Mouse (Mus musculus) CH12.LX (cell line): ENCODE measurements around the gene Olfr728. TPM values are rescaled to one million over a fixed set of nuclear protein-coding genes. Genes with fewer than 3 reads are reported as not detected.

Source experiments
- DNase-seq: peaks from one replicate; pipeline ENCODE4 v3.0.0-alpha.2; 2013; ENCODE audit errors: extremely low read depth
- H3K27ac ChIP-seq: 2 replicates; pipeline ENCODE4 v1.5.1; 2012; ENCODE audit warnings: low read depth, mild to moderate bottlenecking, control low read depth, moderate library complexity; ENCODE audit not compliant: insufficient read depth
- H3K27me3 ChIP-seq: replicated peaks from 2 replicates; pipeline ENCODE3; 2012; ENCODE audit warnings: inconsistent platforms
- H3K36me3 ChIP-seq, 2 experiments: replicated peaks in 1 of 2; 2 replicates each; pipeline versions ENCODE3 to v1.6.1; 2012; ENCODE audit warnings: inconsistent platforms in 1 of 2, low read length in 1 of 2, mild to moderate bottlenecking in 1 of 2, mixed read lengths in 1 of 2, moderate library complexity in 1 of 2; ENCODE audit not compliant: control insufficient read depth in 1 of 2, insufficient read depth in 1 of 2
- H3K4me1 ChIP-seq, 2 experiments: 2 replicates each; pipeline ENCODE4 v1.6.1; 2012; ENCODE audit warnings: inconsistent platforms in 1 of 2, moderate library complexity in 1 of 2; ENCODE audit not compliant: insufficient read depth in 2 of 2, control insufficient read depth in 1 of 2
- H3K4me2 ChIP-seq: 2 replicates; pipeline ENCODE4 v1.6.1; 2012; ENCODE audit warnings: low read depth, mild to moderate bottlenecking, control low read depth; ENCODE audit not compliant: poor library complexity, insufficient read depth, severe bottlenecking
- H3K4me3 ChIP-seq, 3 experiments: fragments of 150-350 bp in 1 of 3; sonication (generic) in 1 of 3; replicated peaks in 1 of 3; 2 replicates each; pipeline versions ENCODE3 to v1.5.1; 2011 to 2012; ENCODE audit warnings: low read depth in 2 of 3, low read length in 2 of 3, mild to moderate bottlenecking in 2 of 3, moderate library complexity in 2 of 3, control low read depth in 1 of 3, improper control_type of control experiment in 1 of 3, inconsistent platforms in 1 of 3, mixed read lengths in 1 of 3; ENCODE audit not compliant: poor library complexity in 1 of 3
- H3K79me2 ChIP-seq: replicated peaks from 2 replicates; pipeline ENCODE4 v1.6.1; 2012; ENCODE audit warnings: mild to moderate bottlenecking, moderate library complexity; ENCODE audit not compliant: control insufficient read depth, poor library complexity, insufficient read depth, severe bottlenecking; ENCODE audit errors: extremely low read depth
- H3K9ac ChIP-seq: 2 replicates; pipeline ENCODE4 v1.6.1; 2012; ENCODE audit warnings: low read depth, mild to moderate bottlenecking, control low read depth, moderate library complexity; ENCODE audit not compliant: insufficient read depth
- H3K9me3 ChIP-seq: replicated peaks from 2 replicates; pipeline ENCODE3; 2012; ENCODE audit warnings: low read length, inconsistent platforms, mixed read lengths
- CHD1 ChIP-seq: IDR thresholded peaks from 2 replicates; pipeline ENCODE4 v1.6.1; 2012; ENCODE audit warnings: low read depth, low read length, improper control_type of control experiment, inconsistent platforms
- E2F4 ChIP-seq: IDR thresholded peaks from 2 replicates; pipeline ENCODE4 v1.6.1; 2011; ENCODE audit warnings: low read depth, low read length, improper control_type of control experiment; ENCODE audit not compliant: insufficient replicate concordance
- GABPA ChIP-seq: IDR thresholded peaks from 2 replicates; pipeline ENCODE4 v1.6.1; 2012; ENCODE audit warnings: low read depth, low read length, improper control_type of control experiment, inconsistent platforms; ENCODE audit not compliant: insufficient replicate concordance
- HCFC1 ChIP-seq: IDR thresholded peaks from 2 replicates; pipeline ENCODE4 v1.6.1; 2012; ENCODE audit warnings: low read depth, mild to moderate bottlenecking, inconsistent platforms, low read length, improper control_type of control experiment
- JUN ChIP-seq: IDR thresholded peaks from 2 replicates; pipeline ENCODE4 v1.6.1; 2011; ENCODE audit warnings: low read depth, mild to moderate bottlenecking, low read length, improper control_type of control experiment, moderate library complexity; ENCODE audit not compliant: insufficient read depth
- KAT2A ChIP-seq: IDR thresholded peaks from 2 replicates; pipeline ENCODE4 v1.6.1; 2012; ENCODE audit warnings: low read length, improper control_type of control experiment, inconsistent platforms; ENCODE audit not compliant: insufficient replicate concordance
- MAFK ChIP-seq: IDR thresholded peaks from 2 replicates; pipeline ENCODE4 v1.6.1; 2011; ENCODE audit warnings: low read length, improper control_type of control experiment; ENCODE audit not compliant: insufficient replicate concordance
- MAX ChIP-seq: IDR thresholded peaks from 2 replicates; pipeline ENCODE4 v1.6.1; 2011; ENCODE audit warnings: low read length, improper control_type of control experiment
- MAZ ChIP-seq: IDR thresholded peaks from 2 replicates; pipeline ENCODE4 v1.6.1; 2012; ENCODE audit warnings: low read depth, mild to moderate bottlenecking, inconsistent platforms, low read length, improper control_type of control experiment, moderate library complexity
- MYC ChIP-seq: IDR thresholded peaks from 2 replicates; pipeline ENCODE4 v1.6.1; 2011; ENCODE audit warnings: low read depth, mild to moderate bottlenecking, improper control_type of control experiment, low read length
- NELFE ChIP-seq: IDR thresholded peaks from 2 replicates; pipeline ENCODE4 v1.6.1; 2011; ENCODE audit warnings: low read depth, low read length, improper control_type of control experiment
- NRF1 ChIP-seq: IDR thresholded peaks from 2 replicates; pipeline ENCODE4 v1.6.1; 2014; ENCODE audit warnings: low read depth, mild to moderate bottlenecking, inconsistent platforms, low read length, improper control_type of control experiment, moderate library complexity
- PAX5 ChIP-seq: IDR thresholded peaks from 2 replicates; pipeline ENCODE4 v1.6.1; 2012; ENCODE audit warnings: low read length, inconsistent platforms, mixed read lengths
- POLR2A ChIP-seq: IDR thresholded peaks from 2 replicates; pipeline ENCODE4 v1.6.1; 2011; ENCODE audit warnings: low read depth, mild to moderate bottlenecking, improper control_type of control experiment, low read length
- RAD21 ChIP-seq: IDR thresholded peaks from 2 replicates; pipeline ENCODE4 v1.6.1; 2011; ENCODE audit warnings: low read depth, mild to moderate bottlenecking, low read length, improper control_type of control experiment, moderate library complexity
- SIN3A ChIP-seq: IDR thresholded peaks from 2 replicates; pipeline ENCODE4 v1.6.1; 2012; ENCODE audit warnings: low read length, improper control_type of control experiment, inconsistent platforms
- SMC3 ChIP-seq: IDR thresholded peaks from 2 replicates; pipeline ENCODE4 v1.6.1; 2011; ENCODE audit warnings: low read depth, low read length, improper control_type of control experiment
- TBP ChIP-seq: conservative IDR thresholded peaks from 2 replicates; pipeline ENCODE4 v1.6.1; 2011; ENCODE audit warnings: low read depth, low read length, improper control_type of control experiment
- ZC3H11A ChIP-seq: IDR thresholded peaks from 2 replicates; pipeline ENCODE4 v1.6.1; 2012; ENCODE audit warnings: low read depth, mild to moderate bottlenecking, inconsistent platforms, low read length, improper control_type of control experiment
- dilution Hi-C: fragments of 300-500 bp; cut with MboI; formaldehyde crosslinking; loops from 2 replicates; pipeline ENCODE4 v1.14.3; 2020; ENCODE audit warnings: low sequenced_read_pairs; ENCODE audit not compliant: extremely low pct_unique_long_range_greater_than_20kb, extremely low pct_ligation_motif_present
- in situ Hi-C: fragments of 300-500 bp; cut with MboI; formaldehyde crosslinking; loops from 3 replicates; pipeline ENCODE4 v1.14.3; 2019; ENCODE audit warnings: low sequenced_read_pairs, low pct_ligation_motif_present, low pct_unique_long_range_greater_than_20kb, mixed read lengths
- polyA plus RNA-seq: library from polyadenylated mRNA; unstranded; fragments of >175 nt; gene quantifications from 2 replicates; pipeline ENCODE4 v1.2.1, GENCODE M21; 2012; ENCODE audit warnings: low read depth; ENCODE audit not compliant: insufficient read length
- total RNA-seq, 2 experiments: library from RNA; depleted of rRNA; stranded (reverse); fragments of 300-350 nt in 1 of 2; fragments of >200 nt in 1 of 2; gene quantifications; 2 replicates each; pipeline ENCODE4 v1.2.3; 2012 to 2014

Olfr728 gene
- total and polyA plus RNA-seq, 3 experiments = not detected

- H3K36me3 ChIP-seq = no peaks in the 10 kb centered on the region
- no peaks in the 10 kb centered on the region for H3K79me2 ChIP-seq
- H3K4me3 ChIP-seq = no peak within 1 kb of the TSS
- TF ChIP-seq SIN3A (no peak), MAFK (no peak), CHD1 (no peak), HCFC1 (no peak), GABPA (no peak), NELFE (no peak), NRF1 (no peak), PAX5 (no peak), E2F4 (no peak), JUN (no peak), SMC3 (no peak)
- H3K27ac ChIP-seq = no peak within 1 kb of the TSS
- H3K9ac ChIP-seq = no peak within 1 kb of the TSS
- DNase-seq = no peak
- dilution Hi-C loops = no loop called here
- no peaks in the 10 kb centered on the region for H3K4me1 ChIP-seq
- no peaks in the 10 kb centered on the region for H3K9me3 ChIP-seq
- H3K4me2 ChIP-seq = no peak within 1 kb of the TSS
- H3K27me3 ChIP-seq = no peaks in the 10 kb centered on the region
- in situ Hi-C loops = no loop called here
Observed at GRCm38 (mm10) chr14:50122886-50123285, 19.6 kb downstream of the Olfr728 start, which contains the start of gene Olfr727. Olfr727 (plus strand) TSS chr14:50123186.

GRCm38 (mm10) chr14:50090853-50091252 is 51.6 kb downstream of the Olfr728 start, which contains the start of gene Olfr726:
Olfr726 (minus strand) TSS chr14:50090953.
- H3K27ac ChIP-seq = no peak within 1 kb of the TSS
- no peaks in the 10 kb centered on the region for H3K9me3 ChIP-seq
- TF ChIP-seq GABPA (no peak), MYC (no peak), KAT2A (no peak), JUN (no peak), PAX5 (no peak), ZC3H11A (no peak), NRF1 (no peak), TBP (no peak), RAD21 (no peak), POLR2A (no peak), SIN3A (no peak), MAX (no peak), MAZ (no peak)
- H3K27me3 ChIP-seq = no peaks in the 10 kb centered on the region
- H3K79me2 ChIP-seq = no peaks in the 10 kb centered on the region
- dilution Hi-C loops = no loop called here
- H3K4me2 ChIP-seq = no peak within 1 kb of the TSS
- H3K4me3 ChIP-seq = no peak within 1 kb of the TSS
- DNase-seq = no peak
- no peaks in the 10 kb centered on the region; a peak in 1 of 4 replicates for H3K4me1 ChIP-seq
- H3K9ac ChIP-seq = no peak within 1 kb of the TSS
- in situ Hi-C loops = no loop called here
- no peaks in the 10 kb centered on the region for H3K36me3 ChIP-seq

Other genes with a start within 250 kb of the Olfr728 start
- not detected in 2 replicates for gene Olfr722, start 240.7 kb downstream of the Olfr728 start, total RNA-seq (2012; rRNA removed)
- not detected in 2 replicates for gene Olfr722, start 240.7 kb downstream of the Olfr728 start, total RNA-seq (2014; rRNA removed)
- gene Olfr722, start 240.7 kb downstream of the Olfr728 start, polyA plus RNA-seq = not detected in 2 replicates
- not detected in 2 replicates for gene Olfr723, start 210.9 kb downstream of the Olfr728 start, total RNA-seq (2012; rRNA removed)
- gene Olfr723, start 210.9 kb downstream of the Olfr728 start, total RNA-seq (2014; rRNA removed) = not detected in 2 replicates
- gene Olfr723, start 210.9 kb downstream of the Olfr728 start, polyA plus RNA-seq = not detected in 2 replicates
- gene Olfr724, start 179.4 kb downstream of the Olfr728 start, total RNA-seq (2012; rRNA removed) = not detected in 2 replicates
- not detected in 2 replicates for gene Olfr724, start 179.4 kb downstream of the Olfr728 start, total RNA-seq (2014; rRNA removed)
- not detected in 2 replicates for gene Olfr724, start 179.4 kb downstream of the Olfr728 start, polyA plus RNA-seq
- not detected in 2 replicates for gene Olfr725, start 102.3 kb downstream of the Olfr728 start, total RNA-seq (2012; rRNA removed)
- not detected in 2 replicates for gene Olfr725, start 102.3 kb downstream of the Olfr728 start, total RNA-seq (2014; rRNA removed)
- not detected in 2 replicates for gene Olfr725, start 102.3 kb downstream of the Olfr728 start, polyA plus RNA-seq
- gene Olfr726, start 51.7 kb downstream of the Olfr728 start, total RNA-seq (2012; rRNA removed) = not detected in 2 replicates
- not detected in 2 replicates for gene Olfr726, start 51.7 kb downstream of the Olfr728 start, total RNA-seq (2014; rRNA removed)
- not detected in 2 replicates for gene Olfr726, start 51.7 kb downstream of the Olfr728 start, polyA plus RNA-seq
- gene Olfr727, start 19.5 kb downstream of the Olfr728 start, total RNA-seq (2012; rRNA removed) = not detected in 2 replicates
- gene Olfr727, start 19.5 kb downstream of the Olfr728 start, total RNA-seq (2014; rRNA removed) = not detected in 2 replicates
- not detected in 2 replicates for gene Olfr727, start 19.5 kb downstream of the Olfr728 start, polyA plus RNA-seq
- gene Olfr729, start 10.2 kb upstream of the Olfr728 start, total RNA-seq (2012; rRNA removed) = not detected in 2 replicates
- not detected in 2 replicates for gene Olfr729, start 10.2 kb upstream of the Olfr728 start, total RNA-seq (2014; rRNA removed)
- gene Olfr729, start 10.2 kb upstream of the Olfr728 start, polyA plus RNA-seq = 0.09 TPM in 1 of 2 replicates, not detected in the other
- not detected in 2 replicates for gene Olfr730, start 45.5 kb upstream of the Olfr728 start, total RNA-seq (2012; rRNA removed)
- not detected in 2 replicates for gene Olfr730, start 45.5 kb upstream of the Olfr728 start, total RNA-seq (2014; rRNA removed)
- gene Olfr730, start 45.5 kb upstream of the Olfr728 start, polyA plus RNA-seq = not detected in 2 replicates
- gene Olfr731, start 99.2 kb upstream of the Olfr728 start, total RNA-seq (2012; rRNA removed) = not detected in 2 replicates
- gene Olfr731, start 99.2 kb upstream of the Olfr728 start, total RNA-seq (2014; rRNA removed) = not detected in 2 replicates
- not detected in 2 replicates for gene Olfr731, start 99.2 kb upstream of the Olfr728 start, polyA plus RNA-seq
- gene Olfr732, start 141.5 kb upstream of the Olfr728 start, total RNA-seq (2012; rRNA removed) = not detected in 2 replicates
- not detected in 2 replicates for gene Olfr732, start 141.5 kb upstream of the Olfr728 start, total RNA-seq (2014; rRNA removed)
- gene Olfr732, start 141.5 kb upstream of the Olfr728 start, polyA plus RNA-seq = not detected in 2 replicates
- gene Olfr733, start 158.8 kb upstream of the Olfr728 start, total RNA-seq (2012; rRNA removed) = not detected in 2 replicates
- not detected in 2 replicates for gene Olfr733, start 158.8 kb upstream of the Olfr728 start, total RNA-seq (2014; rRNA removed)
- gene Olfr733, start 158.8 kb upstream of the Olfr728 start, polyA plus RNA-seq = not detected in 2 replicates
- gene Olfr734, start 184.1 kb upstream of the Olfr728 start, total RNA-seq (2012; rRNA removed) = not detected in 2 replicates
- not detected in 2 replicates for gene Olfr734, start 184.1 kb upstream of the Olfr728 start, total RNA-seq (2014; rRNA removed)
- not detected in 2 replicates for gene Olfr734, start 184.1 kb upstream of the Olfr728 start, polyA plus RNA-seq
- gene Olfr735, start 206.2 kb upstream of the Olfr728 start, total RNA-seq (2012; rRNA removed) = not detected in 2 replicates
- gene Olfr735, start 206.2 kb upstream of the Olfr728 start, total RNA-seq (2014; rRNA removed) = not detected in 2 replicates
- gene Olfr735, start 206.2 kb upstream of the Olfr728 start, polyA plus RNA-seq = not detected in 2 replicates
- not detected in 2 replicates for gene Tlr11, start 215.2 kb upstream of the Olfr728 start, total RNA-seq (2012; rRNA removed)
- gene Tlr11, start 215.2 kb upstream of the Olfr728 start, total RNA-seq (2014; rRNA removed) = not detected in 2 replicates
- gene Tlr11, start 215.2 kb upstream of the Olfr728 start, polyA plus RNA-seq = not detected in 2 replicates
- gene Olfr736, start 238.5 kb upstream of the Olfr728 start, total RNA-seq (2012; rRNA removed) = not detected in 2 replicates
- not detected in 2 replicates for gene Olfr736, start 238.5 kb upstream of the Olfr728 start, total RNA-seq (2014; rRNA removed)
- gene Olfr736, start 238.5 kb upstream of the Olfr728 start, polyA plus RNA-seq = not detected in 2 replicates